Mouse (Mus musculus) ZHBTc4 (cell line): ENCODE measurements around the gene Rps26.
A peak's percentile ranks its signal among the peaks of the same experiment; 100 is the strongest.
"Not testable (repeated sequence)": the region's sequence is repeated elsewhere in the genome, so short reads cannot be mapped to it uniquely, and the experiment has no call there.

Experiments used
- DNase-seq: peaks from one replicate; pipeline ENCODE4 v3.0.0-alpha.2; 2011; ENCODE audit warnings: low read depth, low spot score

The Rps26 gene

GRCm38 (mm10) chr10:128641871-128642270, 15.3 kb upstream of the Rps26 start:
- DNase-seq: peak; percentile 52

GRCm38 (mm10) chr10:128640891-128641290, 14.3 kb upstream of the Rps26 start:
- peak; percentile 60 for DNase-seq

- DNase-seq: no peak
These were observed 13.5 kb upstream of the Rps26 start for GRCm38 (mm10) chr10:128639999-128640398.

- DNase-seq: no peak
These were observed 10.5 kb upstream of the Rps26 start for GRCm38 (mm10) chr10:128637011-128637410.

- DNase-seq: no peak
These were observed 10.0 kb upstream of the Rps26 start for GRCm38 (mm10) chr10:128636561-128636960.

GRCm38 (mm10) chr10:128635697-128636096, 9.2 kb upstream of the Rps26 start:
- DNase-seq: no peak

- peak; percentile 86 for DNase-seq
These were observed 5.0 kb upstream of the Rps26 start for GRCm38 (mm10) chr10:128631571-128631970.

- DNase-seq: not testable (repeated sequence)
These were observed 3.8 kb upstream of the Rps26 start for GRCm38 (mm10) chr10:128630306-128630705.

GRCm38 (mm10) chr10:128629746-128630145, 3.2 kb upstream of the Rps26 start:
- DNase-seq: no peak

GRCm38 (mm10) chr10:128627398-128628317, 1.1 kb upstream of the Rps26 start:
- no peak for DNase-seq

- peak; percentile 66 for DNase-seq
These were observed 1.2 kb downstream of the Rps26 start for GRCm38 (mm10) chr10:128625287-128625894.

GRCm38 (mm10) chr10:128623106-128623613, 3.4 kb downstream of the Rps26 start:
- not testable (repeated sequence) for DNase-seq

GRCm38 (mm10) chr10:128622702-128623101, 3.8 kb downstream of the Rps26 start:
- peak; percentile 41 for DNase-seq

GRCm38 (mm10) chr10:128621986-128622520, 4.5 kb downstream of the Rps26 start:
- DNase-seq: peak; percentile 57

GRCm38 (mm10) chr10:128620241-128620640, 6.3 kb downstream of the Rps26 start:
- DNase-seq: no peak

- DNase-seq: not testable (repeated sequence)
These were observed 7.4 kb downstream of the Rps26 start for GRCm38 (mm10) chr10:128619148-128619547.

- no peak for DNase-seq
These were observed 8.0 kb downstream of the Rps26 start for GRCm38 (mm10) chr10:128618570-128618969.

GRCm38 (mm10) chr10:128615798-128616448, 10.6 kb downstream of the Rps26 start:
- DNase-seq: not testable (repeated sequence)

- DNase-seq: no peak
These were observed 11.6 kb downstream of the Rps26 start for GRCm38 (mm10) chr10:128614934-128615333.

- not testable (repeated sequence) for DNase-seq
These were observed 12.7 kb downstream of the Rps26 start for GRCm38 (mm10) chr10:128613820-128614219.

GRCm38 (mm10) chr10:128613154-128613440, 13.4 kb downstream of the Rps26 start:
- no peak for DNase-seq
